Mouse (Mus musculus) C2C12 (cell line): ENCODE measurements at regions not wholly inside any gene's neighbourhood (a gene's known extent, or its start where the extent isn't known, plus 50 kb on each side); places are given as distances from the start of the nearest gene placed in this dataset.
A peak's percentile ranks its signal among the peaks of the same experiment; 100 is the strongest.

ENCODE experiments used
- H3K27me3 ChIP-seq: one replicate; pipeline ENCODE4 v1.6.1; 2011; ENCODE audit not compliant: control insufficient read depth, insufficient read depth, insufficient read length
- H3K36me3 ChIP-seq: one replicate; pipeline ENCODE4 v1.6.1; 2011; ENCODE audit not compliant: control insufficient read depth, insufficient read depth
- H3K4me3 ChIP-seq: one replicate; pipeline ENCODE4 v1.5.1; 2011; ENCODE audit warnings: mild to moderate bottlenecking, control low read depth; ENCODE audit not compliant: poor library complexity, insufficient read depth, severe bottlenecking
- H3K79me2 ChIP-seq: one replicate; pipeline ENCODE4 v1.6.1; 2011; ENCODE audit not compliant: control insufficient read depth, insufficient read depth
- H3K79me3 ChIP-seq: one replicate; pipeline ENCODE4 v1.6.1; 2011; ENCODE audit warnings: low read depth, control low read depth
- H3ac ChIP-seq: one replicate; pipeline ENCODE3; 2011; ENCODE audit warnings: low read depth; ENCODE audit not compliant: control insufficient read depth, insufficient read length
- CEBPB ChIP-seq: IDR thresholded peaks from one replicate; pipeline ENCODE4 v1.6.1; 2011; ENCODE audit warnings: low read depth, mild to moderate bottlenecking, control low read depth, moderate library complexity
- CTCF ChIP-seq: IDR thresholded peaks from one replicate; pipeline ENCODE4 v1.5.1; 2011; ENCODE audit not compliant: control insufficient read depth, insufficient read depth, insufficient read length
- FOSL1 ChIP-seq: IDR thresholded peaks from one replicate; pipeline ENCODE4 v1.8.0; 2011; ENCODE audit warnings: mild to moderate bottlenecking, low read length; ENCODE audit not compliant: poor library complexity, insufficient read depth, severe bottlenecking
- MAX ChIP-seq: IDR thresholded peaks from one replicate; pipeline ENCODE4 v1.6.1; 2011; ENCODE audit warnings: mild to moderate bottlenecking, control low read depth
- MYOD1 ChIP-seq: IDR thresholded peaks from one replicate; pipeline ENCODE4 v1.6.1; 2011; ENCODE audit warnings: low read depth; ENCODE audit not compliant: control insufficient read depth, insufficient read length
- MYOG ChIP-seq: IDR thresholded peaks from one replicate; pipeline ENCODE4 v1.6.1; 2011; ENCODE audit not compliant: control insufficient read depth, insufficient read length; ENCODE audit errors: extremely low read depth
- USF1 ChIP-seq: IDR thresholded peaks from one replicate; pipeline ENCODE4 v1.6.1; 2011; ENCODE audit warnings: low read depth, mild to moderate bottlenecking, control low read depth, moderate library complexity

DNA sequence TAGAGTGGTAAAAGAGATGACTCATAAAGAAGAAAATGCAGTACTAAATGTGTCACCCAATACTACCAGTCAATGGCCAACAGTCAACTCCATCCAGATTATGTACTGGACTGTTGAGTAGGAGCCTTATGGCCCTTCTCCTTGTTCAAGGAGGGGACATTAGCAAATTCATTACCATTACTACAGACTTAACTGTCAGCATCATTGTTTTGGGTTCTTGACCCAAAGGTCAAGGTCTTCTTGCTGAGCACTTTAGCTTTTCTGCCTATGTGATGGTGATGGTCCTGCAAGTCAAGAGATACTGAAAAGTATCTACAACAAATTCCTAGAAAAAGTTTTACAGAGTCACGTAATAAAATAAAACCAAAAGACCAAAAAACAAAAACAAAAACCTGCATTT lies 1251.4 kb downstream of the Gm37988 start:
- Histone ChIP-seq H3K36me3 (no peaks in the 10 kb centered on the region), H3K79me2 (no peaks in the 10 kb centered on the region), H3K27me3 (no peaks in the 10 kb centered on the region), H3K79me3 (no peaks in the 10 kb centered on the region), H3K4me3 (no peak overlapping the region), H3ac (no peak overlapping the region)
- TF ChIP-seq MYOD1 (no peak), USF1 (no peak), FOSL1 (no peak), CTCF (no peak), CEBPB (no peak), MYOG (no peak), MAX (no peak)

DNA sequence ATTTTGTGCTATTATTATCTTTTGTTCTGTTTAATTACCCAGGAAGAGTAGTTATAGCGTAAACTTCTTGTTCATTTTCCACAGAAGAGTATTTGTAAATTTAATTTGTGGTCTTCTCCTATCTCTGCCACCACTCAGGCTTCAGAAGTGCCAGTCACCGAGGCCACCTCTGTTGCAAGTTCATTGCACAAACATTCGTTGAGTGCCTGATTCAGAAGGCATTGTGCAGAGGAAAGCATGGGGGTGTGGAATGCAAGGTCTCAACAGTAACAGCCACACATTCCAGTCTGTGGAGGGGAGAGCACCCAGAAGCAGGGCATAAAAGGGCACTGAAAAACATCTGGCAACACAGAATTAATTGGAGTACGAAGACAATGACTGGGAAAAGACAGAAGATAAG lies 1268.9 kb downstream of the Gm37988 start:
- Histone ChIP-seq H3K79me3 (no peaks in the 10 kb centered on the region), H3K27me3 (no peaks in the 10 kb centered on the region)
- no peak for TF ChIP-seq MAX
- no peak for TF ChIP-seq USF1
- TF ChIP-seq MYOD1: no peak
- no peak for TF ChIP-seq MYOG
- no peak for TF ChIP-seq CEBPB

DNA sequence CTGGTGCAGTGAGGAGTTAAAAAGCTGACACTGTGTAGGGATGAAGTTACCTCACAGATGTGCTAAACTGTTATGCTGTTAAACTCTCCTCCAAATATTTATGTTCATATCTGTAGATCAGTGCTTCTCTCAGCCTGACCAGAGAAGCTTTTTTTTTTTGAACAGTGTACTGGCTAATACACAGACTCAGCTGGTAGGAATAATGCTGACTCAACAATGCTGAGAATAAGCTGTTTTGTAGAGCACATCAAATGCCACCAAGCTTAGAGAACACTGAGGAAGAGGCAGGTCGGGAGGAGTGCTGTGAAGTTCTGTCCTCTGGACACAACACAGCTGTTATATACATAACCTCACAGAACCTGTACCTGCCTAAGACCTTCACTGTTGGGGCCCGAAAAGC lies 1274.2 kb downstream of the Gm37988 start:
- no peaks in the 10 kb centered on the region for H3K79me3 ChIP-seq
- TF ChIP-seq CEBPB (no peak), MYOG (no peak), CTCF (no peak), MAX (no peak), MYOD1 (no peak), USF1 (no peak), FOSL1 (no peak)

More for the DNA sequence above, 1268.9 kb downstream of the Gm37988 start:
- Histone ChIP-seq H3K4me3 (no peak overlapping the region), H3K36me3 (no peaks in the 10 kb centered on the region), H3K79me2 (no peaks in the 10 kb centered on the region), H3ac (no peak overlapping the region)

DNA sequence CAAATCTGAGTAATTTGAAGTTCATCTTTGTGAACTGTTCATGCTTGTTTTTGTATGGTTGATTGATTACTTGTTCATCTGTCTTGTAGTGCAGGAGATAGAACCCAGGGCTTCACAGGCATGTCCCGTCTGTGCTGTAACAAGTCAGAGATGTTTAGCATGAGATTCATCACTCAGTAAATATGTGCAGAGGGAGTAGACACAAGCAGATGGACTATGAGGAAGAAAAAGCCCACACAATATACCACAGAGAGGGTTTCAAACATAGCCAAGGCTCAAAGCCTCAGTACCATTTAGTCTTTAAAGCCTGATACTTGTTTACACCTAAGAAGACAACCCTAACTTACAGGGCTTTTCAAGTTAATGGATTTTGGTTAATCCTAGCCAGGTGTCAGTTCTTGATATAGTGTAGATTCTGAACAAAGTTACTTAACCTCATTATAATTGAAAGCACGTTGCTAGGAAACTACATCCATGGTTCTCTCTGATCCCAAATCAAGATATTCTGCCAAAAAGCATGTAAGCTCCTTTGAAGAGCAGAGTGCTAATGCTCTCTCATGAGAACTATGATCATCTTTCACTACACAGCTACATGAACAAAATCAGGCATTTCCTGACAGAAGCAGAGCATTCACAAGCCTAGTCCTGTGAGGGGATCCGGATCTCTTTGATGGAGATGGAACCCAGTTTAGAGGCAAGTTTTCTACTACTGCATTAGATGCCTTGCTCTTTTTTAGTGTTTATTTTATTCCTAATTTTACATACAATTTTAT lies 1286.7 kb downstream of the Gm37988 start:
- Histone ChIP-seq H3K79me3 (no peaks in the 10 kb centered on the region), H3K27me3 (no peaks in the 10 kb centered on the region), H3K36me3 (no peaks in the 10 kb centered on the region), H3ac (no peak overlapping the region), H3K79me2 (no peaks in the 10 kb centered on the region), H3K4me3 (no peak overlapping the region)
- TF ChIP-seq USF1 (no peak), FOSL1 (no peak), MYOD1 (no peak), MYOG (no peak), CEBPB (no peak)

More for the DNA sequence above, 1274.2 kb downstream of the Gm37988 start:
- Histone ChIP-seq H3K27me3 (no peaks in the 10 kb centered on the region), H3K36me3 (no peaks in the 10 kb centered on the region), H3K79me2 (no peaks in the 10 kb centered on the region), H3ac (no peak overlapping the region), H3K4me3 (no peak overlapping the region)

DNA sequence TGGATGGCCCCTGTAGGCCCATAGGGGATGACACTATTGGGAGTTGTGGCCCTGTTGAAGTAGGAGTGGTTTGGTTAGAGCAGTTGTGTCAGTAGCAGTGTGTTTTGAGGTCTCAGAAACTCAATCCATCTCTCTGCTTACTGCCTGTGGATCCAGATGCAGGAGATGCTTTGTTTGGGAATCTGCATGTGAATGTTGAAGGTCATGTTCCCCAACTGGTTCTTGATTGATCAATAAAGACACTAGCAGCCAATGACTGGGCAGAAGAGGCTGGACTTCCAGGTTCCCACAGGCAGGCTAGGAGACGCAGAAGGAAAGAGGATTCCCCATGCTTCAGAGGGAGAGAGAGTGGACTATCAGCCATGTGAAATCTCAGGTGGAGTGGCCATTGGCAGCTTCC lies 1309.9 kb downstream of the Gm37988 start:
- H3K4me3 ChIP-seq: no peak overlapping the region
- no peaks in the 10 kb centered on the region for H3K79me3 ChIP-seq
- no peaks in the 10 kb centered on the region for H3K79me2 ChIP-seq
- H3ac ChIP-seq: no peak overlapping the region
- H3K36me3 ChIP-seq: no peaks in the 10 kb centered on the region
- no peaks in the 10 kb centered on the region for H3K27me3 ChIP-seq
- no peak for TF ChIP-seq USF1
- TF ChIP-seq MYOD1: no peak
- no peak for TF ChIP-seq MYOG
- no peak for TF ChIP-seq CTCF
- no peak for TF ChIP-seq MAX
- no peak for TF ChIP-seq FOSL1
- no peak for TF ChIP-seq CEBPB

DNA sequence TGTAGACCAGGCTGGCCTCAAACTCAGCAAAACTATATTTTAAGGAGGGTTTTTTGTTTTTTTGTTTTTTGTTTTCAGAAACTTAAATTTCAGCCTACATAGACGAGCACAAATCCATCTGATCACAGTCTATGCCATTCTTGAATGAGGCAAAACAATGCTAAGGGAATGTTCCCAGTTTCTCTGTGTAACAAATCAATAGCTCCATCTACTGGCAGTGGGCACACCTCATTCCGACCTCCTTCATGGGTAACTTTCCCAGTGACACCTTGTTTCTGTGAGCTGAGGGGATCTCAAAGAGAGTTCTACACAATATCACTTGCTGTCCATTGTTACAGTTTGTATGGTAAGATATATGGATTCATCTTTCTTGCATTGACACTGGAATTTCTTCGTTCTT lies 1327.4 kb downstream of the Gm37988 start:
- Histone ChIP-seq H3K79me2 (no peaks in the 10 kb centered on the region), H3K27me3 (no peaks in the 10 kb centered on the region), H3K79me3 (no peaks in the 10 kb centered on the region), H3ac (no peak overlapping the region), H3K4me3 (no peak overlapping the region), H3K36me3 (no peaks in the 10 kb centered on the region)
- TF ChIP-seq MAX (no peak), MYOG (no peak), USF1 (no peak), CTCF (peak; percentile 12), CEBPB (no peak)
